Mouse (Mus musculus) hematopoietic stem cell, adult 5-6 weeks (primary cell): ENCODE data around the gene Prrg1. TPM values are rescaled to one million over a fixed set of nuclear protein-coding genes. Genes with fewer than 3 reads are reported as not detected.
"Not testable (repeated sequence)": the region's sequence is repeated elsewhere in the genome, so short reads cannot be mapped to it uniquely, and the experiment has no call there.

Experiments used
- ATAC-seq, 2 experiments: fragments of 125-278 bp in 1 of 2; replicated peaks in 1 of 2; 2 replicates each; pipeline ENCODE4 v1.8.0; 2016 to 2017; ENCODE audit warnings: inconsistent platforms in 2 of 2, mild to moderate bottlenecking in 2 of 2, moderate number of reproducible peaks in 2 of 2, low read depth in 1 of 2, moderate TSS enrichment in 1 of 2; ENCODE audit not compliant: low FRiP score in 2 of 2, poor library complexity in 2 of 2, severe bottlenecking in 2 of 2, insufficient read depth in 1 of 2, low TSS enrichment in 1 of 2
- total RNA-seq: library from RNA; stranded (forward); fragments of 172-1452, 232-1000 nt; gene quantifications from 2 replicates; pipeline ENCODE4 v1.2.3, GENCODE M21; 2017

The Prrg1 gene
- 6.3 and 7.7 TPM in 2 replicates for total RNA-seq

GRCm38 (mm10) chrX:78583202-78584004, at the start of gene Prrg1:
TSS of gene Prrg1 (minus strand) at chrX:78583896.
- peak; percentile 98 for ATAC-seq

GRCm38 (mm10) chrX:78605814-78606213, 22.1 kb upstream of the Prrg1 start:
- ATAC-seq: no peak

GRCm38 (mm10) chrX:78593138-78593537, 9.4 kb upstream of the Prrg1 start:
- ATAC-seq: no peak

- ATAC-seq: peak in 1 of 2 experiments; percentile 59; a peak in 1 of 4 replicates
Measured at GRCm38 (mm10) chrX:78582854-78583201, 868 bp downstream of the Prrg1 start.

GRCm38 (mm10) chrX:78563451-78563850, 20.2 kb downstream of the Prrg1 start:
- no peak for ATAC-seq

GRCm38 (mm10) chrX:78553399-78553798, 30.3 kb downstream of the Prrg1 start:
- ATAC-seq: no peak

GRCm38 (mm10) chrX:78552704-78553103, 31.0 kb downstream of the Prrg1 start:
- no peak for ATAC-seq

- ATAC-seq: no peak
Measured at GRCm38 (mm10) chrX:78547696-78548095, 36.0 kb downstream of the Prrg1 start.

- no peak for ATAC-seq
Measured at GRCm38 (mm10) chrX:78539734-78540133, 44.0 kb downstream of the Prrg1 start.

GRCm38 (mm10) chrX:78538632-78539316, 44.9 kb downstream of the Prrg1 start:
- ATAC-seq: no peak; a peak in 1 of 4 replicates

- peak; percentile 27 to 39; a peak in 1 of 4 replicates for ATAC-seq
Measured at GRCm38 (mm10) chrX:78518301-78518700, 65.4 kb downstream of the Prrg1 start.

GRCm38 (mm10) chrX:78482987-78483386, 100.7 kb downstream of the Prrg1 start:
- peak in 1 of 2 experiments; percentile 39; a peak in 1 of 4 replicates for ATAC-seq

GRCm38 (mm10) chrX:78479710-78480109, 104.0 kb downstream of the Prrg1 start:
- no peak for ATAC-seq

- ATAC-seq: no peak
Measured at GRCm38 (mm10) chrX:78434357-78434756, 149.3 kb downstream of the Prrg1 start.

GRCm38 (mm10) chrX:78403346-78403745, 180.3 kb downstream of the Prrg1 start:
- not testable (repeated sequence) for ATAC-seq
